Mouse (Mus musculus): ENCODE results near the gene Palm. TPM values are rescaled to one million over a fixed set of nuclear protein-coding genes. Genes with fewer than 3 reads are reported as not detected.
"Not testable (repeated sequence)": the region's sequence is repeated elsewhere in the genome, so short reads cannot be mapped to it uniquely, and the experiment has no call there.

Palm gene
- total and polyA plus RNA-seq, 2 experiments from 2014 or later: 156 to 242 TPM

GRCm38 (mm10) chr10:79754856-79755516, 38.4 kb upstream of the Palm start, which contains the start of gene Fgf22:
Fgf22 (plus strand) TSS chr10:79755076.
- ATAC-seq (peak; percentile 78), DNase-seq (ENCODE audit: low spot score) (peak; percentile 77)
- Histone ChIP-seq H3K27me3 (ENCODE audit: insufficient read depth, low read length) (no peaks in the 10 kb centered on the region), H3K36me3 (ENCODE audit: insufficient read depth, low read length) (peaks cover 20% of the 10 kb centered on the region), H3K27ac (no peak within 1 kb of the TSS), H3K4me1 (ENCODE audit: insufficient read depth, low read length) (no peaks in the 10 kb centered on the region), H3K4me2 (ENCODE audit: low read depth, low read length) (peak within 1 kb of the TSS; percentile 63), H3K4me3 (ENCODE audit: low read length) (peak within 1 kb of the TSS; percentile 37), H3K9ac (replicated peaks; ENCODE audit: low read length) (peak within 1 kb of the TSS; percentile 51), H3K9me3 (ENCODE audit: low read length) (no peaks in the 10 kb centered on the region)
- 1% methylated on average over 36 of the region's 36 CpGs for WGBS
- no peak for TF ChIP-seq CTCF (IDR thresholded peaks at IDR 0.05; ENCODE audit: low read depth)

- Histone ChIP-seq H3K9me3 (ENCODE audit: low read length) (no peaks in the 10 kb centered on the region), H3K4me1 (ENCODE audit: insufficient read depth, low read length) (no peaks in the 10 kb centered on the region), H3K9ac (replicated peaks; ENCODE audit: low read length) (no peak overlapping the region), H3K27me3 (ENCODE audit: insufficient read depth, low read length) (no peaks in the 10 kb centered on the region), H3K4me3 (ENCODE audit: low read length) (no peak overlapping the region), H3K4me2 (ENCODE audit: low read depth, low read length) (no peak overlapping the region), H3K27ac (no peak overlapping the region), H3K36me3 (ENCODE audit: insufficient read depth, low read length) (peaks cover 27% of the 10 kb centered on the region)
- WGBS: 82% methylated on average over 3 of the region's 3 CpGs
- DNase-seq (ENCODE audit: low spot score) (no peak), ATAC-seq (peak; percentile 20; the same call in 1 of the 2 replicates)
- TF ChIP-seq CTCF (IDR thresholded peaks at IDR 0.05; ENCODE audit: low read depth): no peak
Observed at GRCm38 (mm10) chr10:79755854-79756253, 37.5 kb upstream of the Palm start.

DNA sequence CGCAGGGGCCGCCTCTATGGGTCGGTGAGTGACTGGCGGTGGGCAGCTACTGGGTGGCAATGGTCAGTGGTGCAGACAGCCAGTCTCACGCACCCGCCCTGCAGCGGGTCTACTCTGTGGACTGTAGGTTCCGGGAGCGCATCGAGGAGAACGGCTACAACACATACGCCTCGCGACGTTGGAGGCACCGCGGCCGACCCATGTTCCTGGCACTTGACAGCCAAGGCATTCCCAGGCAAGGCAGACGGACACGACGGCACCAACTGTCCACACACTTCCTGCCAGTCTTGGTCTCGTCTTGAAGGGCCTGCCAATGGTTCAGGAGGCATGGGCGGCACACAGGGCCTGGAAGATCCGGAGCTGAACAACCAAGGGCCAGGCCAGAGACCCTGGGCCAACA, 36.7 kb upstream of the Palm start:
- DNase-seq (ENCODE audit: low spot score) (no peak), ATAC-seq (no peak)
- Histone ChIP-seq H3K9me3 (ENCODE audit: low read length) (no peaks in the 10 kb centered on the region), H3K27me3 (ENCODE audit: insufficient read depth, low read length) (no peaks in the 10 kb centered on the region), H3K9ac (replicated peaks; ENCODE audit: low read length) (no peak overlapping the region), H3K36me3 (ENCODE audit: insufficient read depth, low read length) (peaks cover 35% of the 10 kb centered on the region), H3K4me1 (ENCODE audit: insufficient read depth, low read length) (no peaks in the 10 kb centered on the region), H3K4me3 (ENCODE audit: low read length) (no peak overlapping the region), H3K4me2 (ENCODE audit: low read depth, low read length) (no peak overlapping the region), H3K27ac (no peak overlapping the region)
- TF ChIP-seq CTCF (IDR thresholded peaks at IDR 0.05; ENCODE audit: low read depth): no peak
- WGBS: 88% methylated on average over 24 of the region's 24 CpGs

- H3K4me3 ChIP-seq (ENCODE audit: low read length); H3K9ac ChIP-seq (replicated peaks; ENCODE audit: low read length); H3K27ac ChIP-seq; H3K9me3 ChIP-seq (ENCODE audit: low read length); H3K27me3 ChIP-seq (ENCODE audit: insufficient read depth, low read length); DNase-seq (ENCODE audit: low spot score); H3K4me2 ChIP-seq (ENCODE audit: low read depth, low read length); ATAC-seq; H3K4me1 ChIP-seq (ENCODE audit: insufficient read depth, low read length): not testable (repeated sequence)
- 93% methylated on average over 1 of the region's 1 CpGs for WGBS
- peaks cover 40% of the 10 kb centered on the region for H3K36me3 ChIP-seq (ENCODE audit: insufficient read depth, low read length)
Observed at GRCm38 (mm10) chr10:79759675-79760074, 33.7 kb upstream of the Palm start.

- Histone ChIP-seq H3K9me3 (ENCODE audit: low read length) (no peaks in the 10 kb centered on the region), H3K27ac (no peak overlapping the region), H3K27me3 (ENCODE audit: insufficient read depth, low read length) (no peaks in the 10 kb centered on the region), H3K36me3 (ENCODE audit: insufficient read depth, low read length) (peaks cover 40% of the 10 kb centered on the region), H3K9ac (replicated peaks; ENCODE audit: low read length) (no peak overlapping the region), H3K4me2 (ENCODE audit: low read depth, low read length) (no peak overlapping the region), H3K4me1 (ENCODE audit: insufficient read depth, low read length) (peaks cover 5% of the 10 kb centered on the region), H3K4me3 (ENCODE audit: low read length) (no peak overlapping the region)
- 90% methylated on average over 11 of the region's 11 CpGs for WGBS
- TF ChIP-seq CTCF (IDR thresholded peaks at IDR 0.05; ENCODE audit: low read depth): no peak
- DNase-seq (ENCODE audit: low spot score) (no peak), ATAC-seq (no peak)
Observed at GRCm38 (mm10) chr10:79760603-79761143, 32.7 kb upstream of the Palm start.

- DNase-seq (ENCODE audit: low spot score) (no peak), ATAC-seq (no peak)
- Histone ChIP-seq H3K9ac (replicated peaks; ENCODE audit: low read length) (no peak overlapping the region), H3K9me3 (ENCODE audit: low read length) (no peaks in the 10 kb centered on the region), H3K4me3 (ENCODE audit: low read length) (no peak overlapping the region), H3K36me3 (ENCODE audit: insufficient read depth, low read length) (peaks cover 34% of the 10 kb centered on the region), H3K27me3 (ENCODE audit: insufficient read depth, low read length) (no peaks in the 10 kb centered on the region), H3K27ac (no peak overlapping the region), H3K4me2 (ENCODE audit: low read depth, low read length) (no peak overlapping the region), H3K4me1 (ENCODE audit: insufficient read depth, low read length) (peaks cover 12% of the 10 kb centered on the region)
- WGBS: 93% methylated on average over 3 of the region's 3 CpGs
- TF ChIP-seq CTCF (IDR thresholded peaks at IDR 0.05; ENCODE audit: low read depth): no peak
Observed at GRCm38 (mm10) chr10:79762875-79763274, 30.5 kb upstream of the Palm start.

DNA sequence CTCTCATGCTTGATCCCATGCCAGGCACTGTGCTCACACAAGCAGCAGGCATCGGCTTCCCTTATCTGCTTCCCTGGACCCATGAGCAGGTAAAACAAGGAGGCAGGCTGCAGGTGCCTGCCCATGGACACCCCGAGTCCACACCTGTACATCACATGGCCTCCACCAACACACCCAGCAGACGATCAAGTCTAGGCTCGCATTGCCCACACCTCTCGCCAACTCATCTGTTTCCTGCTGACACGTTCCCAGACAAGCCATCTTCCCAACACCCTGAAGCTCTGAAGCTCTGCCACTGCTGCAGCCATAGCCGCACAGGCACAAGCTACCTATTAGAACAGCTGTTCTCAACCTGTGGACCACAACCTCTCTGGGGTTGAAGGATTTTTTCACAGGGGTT, 29.1 kb upstream of the Palm start:
- no peak overlapping the region for H3K9ac ChIP-seq (replicated peaks; ENCODE audit: low read length)

More for the DNA sequence above, 29.1 kb upstream of the Palm start:
- no peaks in the 10 kb centered on the region for H3K27me3 ChIP-seq (ENCODE audit: insufficient read depth, low read length)
- 88% methylated on average over 7 of the region's 7 CpGs for WGBS
- no peak for ATAC-seq
- no peak for TF ChIP-seq CTCF (IDR thresholded peaks at IDR 0.05; ENCODE audit: low read depth)
- H3K4me3 ChIP-seq (ENCODE audit: low read length): no peak overlapping the region
- H3K9me3 ChIP-seq (ENCODE audit: low read length): no peaks in the 10 kb centered on the region
- no peak for DNase-seq (ENCODE audit: low spot score)
- peaks cover 17% of the 10 kb centered on the region for H3K4me1 ChIP-seq (ENCODE audit: insufficient read depth, low read length)
- peaks cover 21% of the 10 kb centered on the region for H3K36me3 ChIP-seq (ENCODE audit: insufficient read depth, low read length)
- H3K27ac ChIP-seq: no peak overlapping the region
- no peak overlapping the region for H3K4me2 ChIP-seq (ENCODE audit: low read depth, low read length)
